Mouse (Mus musculus): ENCODE data around the gene Sbk3. TPM values are rescaled to one million over a fixed set of nuclear protein-coding genes. Genes with fewer than 3 reads are reported as not detected.

Sbk3 gene
- polyA plus RNA-seq, 1 experiment, result 0.02 TPM

- Histone ChIP-seq H3K4me3 (ENCODE audit: insufficient read depth, poor library complexity, severe bottlenecking) (no peak overlapping the region), H3K79me2 (ENCODE audit: control insufficient read depth, insufficient read depth) (no peaks in the 10 kb centered on the region), H3K79me3 (ENCODE audit: low read depth) (no peaks in the 10 kb centered on the region), H3K36me3 (ENCODE audit: control insufficient read depth, insufficient read depth) (no peaks in the 10 kb centered on the region), H3ac (ENCODE audit: control insufficient read depth, insufficient read length, low read depth) (no peak overlapping the region), H3K27me3 (ENCODE audit: control insufficient read depth, insufficient read depth, insufficient read length) (peaks cover 4% of the 10 kb centered on the region)
- no peak for TF ChIP-seq MAX (IDR thresholded peaks at IDR 0.05)
- TF ChIP-seq MYOD1 (IDR thresholded peaks at IDR 0.05; ENCODE audit: control insufficient read depth, insufficient read length, low read depth), result no peak
- no peak for TF ChIP-seq FOSL1 (IDR thresholded peaks at IDR 0.05; ENCODE audit: insufficient read depth, low read length, poor library complexity, severe bottlenecking)
- no peak for TF ChIP-seq MYOG (IDR thresholded peaks at IDR 0.05; ENCODE audit: control insufficient read depth, extremely low read depth, insufficient read length)
- TF ChIP-seq CTCF (IDR thresholded peaks at IDR 0.05; ENCODE audit: control insufficient read depth, insufficient read depth, insufficient read length), result no peak
- no peak for TF ChIP-seq CEBPB (IDR thresholded peaks at IDR 0.05; ENCODE audit: low read depth)
- no peak for TF ChIP-seq USF1 (IDR thresholded peaks at IDR 0.05; ENCODE audit: low read depth)
Observed at GRCm38 (mm10) chr7:4975455-4975854, 4.5 kb upstream of the Sbk3 start.

- no peaks in the 10 kb centered on the region for H3K79me3 ChIP-seq (ENCODE audit: low read depth)
- H3K27me3 ChIP-seq (ENCODE audit: control insufficient read depth, insufficient read depth, insufficient read length), result peaks cover 1% of the 10 kb centered on the region
- TF ChIP-seq CTCF (IDR thresholded peaks at IDR 0.05; ENCODE audit: control insufficient read depth, insufficient read depth, insufficient read length), result no peak
- TF ChIP-seq FOSL1 (IDR thresholded peaks at IDR 0.05; ENCODE audit: insufficient read depth, low read length, poor library complexity, severe bottlenecking), result peak; percentile 8
- TF ChIP-seq MYOG (IDR thresholded peaks at IDR 0.05; ENCODE audit: control insufficient read depth, extremely low read depth, insufficient read length), result no peak
- TF ChIP-seq USF1 (IDR thresholded peaks at IDR 0.05; ENCODE audit: low read depth), result no peak
- TF ChIP-seq MYOD1 (IDR thresholded peaks at IDR 0.05; ENCODE audit: control insufficient read depth, insufficient read length, low read depth), result no peak
- TF ChIP-seq CEBPB (IDR thresholded peaks at IDR 0.05; ENCODE audit: low read depth), result no peak
- TF ChIP-seq MAX (IDR thresholded peaks at IDR 0.05), result no peak
- H3ac ChIP-seq (ENCODE audit: control insufficient read depth, insufficient read length, low read depth), result no peak overlapping the region
- no peaks in the 10 kb centered on the region for H3K36me3 ChIP-seq (ENCODE audit: control insufficient read depth, insufficient read depth)
- no peak overlapping the region for H3K4me3 ChIP-seq (ENCODE audit: insufficient read depth, poor library complexity, severe bottlenecking)
- H3K79me2 ChIP-seq (ENCODE audit: control insufficient read depth, insufficient read depth), result no peaks in the 10 kb centered on the region
Observed at GRCm38 (mm10) chr7:4972321-4973047, 1.5 kb upstream of the Sbk3 start.

DNA sequence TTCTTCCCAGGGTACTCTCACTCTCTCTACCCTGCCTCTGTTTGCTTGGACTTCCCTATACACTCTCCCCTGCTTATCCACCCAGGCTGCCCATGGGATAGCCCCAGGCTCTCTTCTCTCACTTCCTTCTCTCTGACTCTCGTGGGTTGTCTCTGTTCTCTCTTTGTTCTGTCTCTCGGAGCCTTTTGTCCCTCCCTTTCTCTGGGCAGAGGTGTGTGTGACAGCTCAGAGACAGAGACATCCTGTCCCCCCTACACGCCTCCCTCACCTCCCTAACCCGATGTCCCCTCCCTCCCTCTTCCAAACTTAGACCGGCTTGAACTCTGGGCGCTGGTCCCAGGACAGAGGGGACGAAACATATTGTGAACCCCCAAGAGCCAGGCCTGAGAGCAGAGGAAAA is 742 bp upstream of the Sbk3 start:
- no peaks in the 10 kb centered on the region for H3K79me3 ChIP-seq (ENCODE audit: low read depth)
- TF ChIP-seq MYOD1 (IDR thresholded peaks at IDR 0.05; ENCODE audit: control insufficient read depth, insufficient read length, low read depth) (no peak), MAX (IDR thresholded peaks at IDR 0.05) (no peak), CEBPB (IDR thresholded peaks at IDR 0.05; ENCODE audit: low read depth) (no peak), CTCF (IDR thresholded peaks at IDR 0.05; ENCODE audit: control insufficient read depth, insufficient read depth, insufficient read length) (no peak), MYOG (IDR thresholded peaks at IDR 0.05; ENCODE audit: control insufficient read depth, extremely low read depth, insufficient read length) (no peak), FOSL1 (IDR thresholded peaks at IDR 0.05; ENCODE audit: insufficient read depth, low read length, poor library complexity, severe bottlenecking) (no peak), USF1 (IDR thresholded peaks at IDR 0.05; ENCODE audit: low read depth) (no peak)
- H3K36me3 ChIP-seq (ENCODE audit: control insufficient read depth, insufficient read depth), result no peaks in the 10 kb centered on the region
- H3K27me3 ChIP-seq (ENCODE audit: control insufficient read depth, insufficient read depth, insufficient read length), result peaks cover 7% of the 10 kb centered on the region
- H3ac ChIP-seq (ENCODE audit: control insufficient read depth, insufficient read length, low read depth), result no peak overlapping the region
- no peak overlapping the region for H3K4me3 ChIP-seq (ENCODE audit: insufficient read depth, poor library complexity, severe bottlenecking)
- no peaks in the 10 kb centered on the region for H3K79me2 ChIP-seq (ENCODE audit: control insufficient read depth, insufficient read depth)

DNA sequence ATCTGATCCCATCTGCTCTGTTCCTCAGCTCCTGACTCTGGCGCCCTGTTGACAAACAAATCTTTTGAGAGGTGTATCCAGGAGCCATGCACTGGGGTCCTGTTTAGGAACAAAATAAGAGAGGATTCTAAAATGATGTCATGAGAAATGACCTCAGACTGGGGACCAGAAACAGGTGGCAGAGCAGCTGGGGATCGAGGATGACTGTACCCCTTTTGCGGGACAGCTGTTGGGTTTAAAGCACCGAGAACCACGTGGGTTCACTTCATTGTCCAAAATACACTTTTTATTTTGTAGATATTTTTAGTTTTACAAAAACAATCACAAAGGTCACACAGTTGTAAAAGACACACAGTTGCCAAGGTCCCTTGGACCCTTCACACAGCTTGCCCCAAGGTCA is 6.0 kb downstream of the Sbk3 start:
- TF ChIP-seq MYOG (IDR thresholded peaks at IDR 0.05; ENCODE audit: control insufficient read depth, extremely low read depth, insufficient read length), result no peak
- peak; percentile 61 for TF ChIP-seq MYOD1 (IDR thresholded peaks at IDR 0.05; ENCODE audit: control insufficient read depth, insufficient read length, low read depth)

DNA sequence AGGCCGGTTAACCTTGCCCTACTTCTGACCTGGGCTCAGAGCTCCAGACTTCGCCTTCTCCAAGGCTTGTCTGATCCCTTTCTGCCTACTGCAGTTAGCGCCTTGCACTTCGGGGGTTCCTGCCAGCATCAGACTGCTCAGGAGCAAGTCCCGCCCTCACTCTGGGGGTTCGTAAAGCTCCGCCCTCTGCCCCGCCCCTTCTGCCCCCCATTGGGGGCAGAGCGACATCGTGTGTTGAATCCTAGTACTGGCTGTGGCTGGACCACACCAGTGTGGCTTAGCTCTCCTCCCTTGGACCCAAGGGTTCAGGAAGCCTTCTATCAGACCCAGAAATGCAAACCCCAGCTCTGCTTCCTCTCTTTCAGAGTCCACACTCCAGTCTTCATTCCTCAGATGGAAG is 6.7 kb downstream of the Sbk3 start, which contains the start of gene Sbk2:
Sbk2 (minus strand) TSS at position 135 of the 400 bp plus-strand sequence.
- H3K4me3 ChIP-seq (ENCODE audit: insufficient read depth, poor library complexity, severe bottlenecking), result no peak within 1 kb of the TSS
- peak; percentile 48 for TF ChIP-seq CTCF (IDR thresholded peaks at IDR 0.05; ENCODE audit: control insufficient read depth, insufficient read depth, insufficient read length)
- TF ChIP-seq CEBPB (IDR thresholded peaks at IDR 0.05; ENCODE audit: low read depth), result no peak

More for the DNA sequence above, 6.0 kb downstream of the Sbk3 start:
- no peaks in the 10 kb centered on the region for H3K36me3 ChIP-seq (ENCODE audit: control insufficient read depth, insufficient read depth)
- H3K79me3 ChIP-seq (ENCODE audit: low read depth), result no peaks in the 10 kb centered on the region
- H3K4me3 ChIP-seq (ENCODE audit: insufficient read depth, poor library complexity, severe bottlenecking), result no peak overlapping the region
- H3K79me2 ChIP-seq (ENCODE audit: control insufficient read depth, insufficient read depth), result no peaks in the 10 kb centered on the region
- H3ac ChIP-seq (ENCODE audit: control insufficient read depth, insufficient read length, low read depth), result no peak overlapping the region
- peaks cover 11% of the 10 kb centered on the region for H3K27me3 ChIP-seq (ENCODE audit: control insufficient read depth, insufficient read depth, insufficient read length)

DNA sequence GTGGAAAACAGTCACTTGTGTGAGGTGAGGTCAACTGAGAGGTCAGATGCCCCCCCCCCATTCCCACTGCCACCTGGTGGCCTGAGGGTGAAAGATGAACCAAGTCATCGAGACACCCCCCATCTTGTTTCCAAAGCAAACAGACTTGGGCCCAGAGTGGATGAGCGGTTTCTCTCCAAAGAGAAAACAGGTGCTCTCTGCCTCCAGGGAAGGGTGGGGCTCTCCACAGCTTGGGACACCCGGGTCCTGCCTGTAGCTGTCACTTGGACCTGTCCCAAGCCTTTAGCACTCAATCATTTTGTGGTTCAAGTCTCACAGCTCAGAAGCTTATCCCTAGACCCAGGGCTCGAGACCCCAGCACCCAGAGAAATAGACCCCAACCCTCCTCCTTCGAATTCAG is 7.4 kb downstream of the Sbk3 start:
- Histone ChIP-seq H3K4me3 (ENCODE audit: insufficient read depth, poor library complexity, severe bottlenecking) (no peak overlapping the region), H3K27me3 (ENCODE audit: control insufficient read depth, insufficient read depth, insufficient read length) (peaks cover 11% of the 10 kb centered on the region), H3K79me3 (ENCODE audit: low read depth) (no peaks in the 10 kb centered on the region), H3K36me3 (ENCODE audit: control insufficient read depth, insufficient read depth) (no peaks in the 10 kb centered on the region), H3K79me2 (ENCODE audit: control insufficient read depth, insufficient read depth) (no peaks in the 10 kb centered on the region), H3ac (ENCODE audit: control insufficient read depth, insufficient read length, low read depth) (no peak overlapping the region)
- TF ChIP-seq MYOD1 (IDR thresholded peaks at IDR 0.05; ENCODE audit: control insufficient read depth, insufficient read length, low read depth) (no peak), FOSL1 (IDR thresholded peaks at IDR 0.05; ENCODE audit: insufficient read depth, low read length, poor library complexity, severe bottlenecking) (no peak), CEBPB (IDR thresholded peaks at IDR 0.05; ENCODE audit: low read depth) (no peak), CTCF (IDR thresholded peaks at IDR 0.05; ENCODE audit: control insufficient read depth, insufficient read depth, insufficient read length) (no peak), USF1 (IDR thresholded peaks at IDR 0.05; ENCODE audit: low read depth) (no peak), MAX (IDR thresholded peaks at IDR 0.05) (no peak), MYOG (IDR thresholded peaks at IDR 0.05; ENCODE audit: control insufficient read depth, extremely low read depth, insufficient read length) (no peak)

More for the DNA sequence above, 6.7 kb downstream of the Sbk3 start, which contains the start of gene Sbk2:
- H3ac ChIP-seq (ENCODE audit: control insufficient read depth, insufficient read length, low read depth), result no peak within 1 kb of the TSS
- peaks cover 11% of the 10 kb centered on the region for H3K27me3 ChIP-seq (ENCODE audit: control insufficient read depth, insufficient read depth, insufficient read length)
- no peaks in the 10 kb centered on the region for H3K79me3 ChIP-seq (ENCODE audit: low read depth)
- no peaks in the 10 kb centered on the region for H3K36me3 ChIP-seq (ENCODE audit: control insufficient read depth, insufficient read depth)
- H3K79me2 ChIP-seq (ENCODE audit: control insufficient read depth, insufficient read depth), result no peaks in the 10 kb centered on the region
